Mouse (Mus musculus) CD4-positive, CD25-positive, alpha-beta regulatory T cell, adult 9 weeks (primary cell): ENCODE measurements around the gene 9930021J03Rik. TPM values are rescaled to one million over a fixed set of nuclear protein-coding genes. Genes with fewer than 3 reads are reported as not detected.

ENCODE experiments used
- polyA plus RNA-seq: library from polyadenylated mRNA; unstranded; fragments of 100-300 nt; shearing (Covaris generic); gene quantifications from one replicate; pipeline ENCODE4 v1.2.1, GENCODE M21; 2017

9930021J03Rik gene
- polyA plus RNA-seq: 5.3 TPM

GRCm38 (mm10) chr19:29805917-29806785 lies at the start of gene 9930021J03Rik:
Gene 9930021J03Rik (minus strand): TSS chr19:29805989.

GRCm38 (mm10) chr19:29812581-29813460 lies 7.0 kb upstream of the 9930021J03Rik start, which contains the start of gene Ranbp6:
Gene Ranbp6 (minus strand): TSS chr19:29812974.

DNA sequence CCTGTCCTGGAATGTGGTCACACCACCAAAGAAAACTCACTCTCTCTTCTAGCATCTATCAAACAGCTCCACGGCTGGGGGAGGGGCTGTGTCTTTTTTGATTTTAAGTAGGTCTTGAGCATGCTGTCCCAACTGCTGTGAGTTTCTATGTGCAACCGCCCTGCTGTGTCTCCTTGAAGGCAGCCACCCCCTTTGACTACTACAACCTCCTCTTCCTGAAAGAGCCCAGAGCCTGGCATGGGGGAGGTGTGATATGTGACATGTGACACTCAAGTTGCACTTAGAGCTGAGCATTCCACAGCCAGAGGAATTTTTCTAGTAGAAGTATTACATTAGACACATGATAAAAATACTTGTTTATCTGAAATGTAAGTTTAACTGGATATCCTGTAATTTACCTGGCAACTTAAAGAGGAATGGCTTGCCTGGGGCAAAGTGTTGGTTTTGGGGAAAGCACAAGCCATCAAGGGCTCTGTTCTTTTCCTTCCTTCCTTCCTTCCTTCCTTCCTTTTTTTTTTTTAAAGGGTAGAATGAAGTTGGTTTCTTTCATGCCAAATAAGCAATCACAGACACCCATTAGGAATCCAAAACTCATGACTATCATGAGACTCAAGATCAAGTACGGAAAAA lies 108.4 kb downstream of the 9930021J03Rik start, which contains the start of gene Mlana:
Gene Mlana (plus strand): TSS at position 580 of the 630 bp plus-strand sequence.

Other genes with a start within 250 kb of the 9930021J03Rik start
- 12.1 TPM for gene Ermp1, start 157.6 kb downstream of the 9930021J03Rik start, polyA plus RNA-seq
- not detected for gene Mlana, start 108.2 kb downstream of the 9930021J03Rik start, polyA plus RNA-seq
- 16.0 TPM for gene Ranbp6, start 7.0 kb upstream of the 9930021J03Rik start, polyA plus RNA-seq
- gene Il33, start 119.1 kb upstream of the 9930021J03Rik start, polyA plus RNA-seq: not detected
- not detected for gene Trpd52l3, start 197.8 kb upstream of the 9930021J03Rik start, polyA plus RNA-seq
- 24.9 TPM for gene Uhrf2, start 224.5 kb upstream of the 9930021J03Rik start, polyA plus RNA-seq